Mouse (Mus musculus) kidney, adult 2 months (tissue): ENCODE measurements around the gene Mex3a. TPM values are rescaled to one million over a fixed set of nuclear protein-coding genes. Genes with fewer than 3 reads are reported as not detected.
"Not testable (repeated sequence)": the region's sequence is repeated elsewhere in the genome, so short reads cannot be mapped to it uniquely, and the experiment has no call there.

ENCODE experiments used
- DNase-seq: peaks from one replicate; pipeline ENCODE4 v3.0.0; 2021
- H3K27ac ChIP-seq: fragments of 200-500 bp; 2 replicates; pipeline ENCODE4 v1.5.1; 2012; ENCODE audit warnings: low read depth, low read length, control low read depth, inconsistent platforms; ENCODE audit not compliant: insufficient read depth
- H3K27me3 ChIP-seq: fragments of 200-500 bp; replicated peaks from 2 replicates; pipeline ENCODE4 v1.6.1; 2012; ENCODE audit warnings: mild to moderate bottlenecking, moderate library complexity, low read length, inconsistent platforms; ENCODE audit not compliant: control insufficient read depth, insufficient read depth
- H3K36me3 ChIP-seq: fragments of 200-500 bp; 2 replicates; pipeline ENCODE4 v1.6.1; 2012; ENCODE audit warnings: mild to moderate bottlenecking, moderate library complexity, low read length, inconsistent platforms; ENCODE audit not compliant: control insufficient read depth, insufficient read depth
- H3K4me1 ChIP-seq: fragments of 200-500 bp; 2 replicates; pipeline ENCODE4 v1.6.1; 2011; ENCODE audit warnings: low read length; ENCODE audit not compliant: control insufficient read depth, insufficient read depth
- H3K4me3 ChIP-seq: fragments of 200-500 bp; 2 replicates; pipeline ENCODE4 v1.5.1; 2011; ENCODE audit warnings: mild to moderate bottlenecking, low read depth, low read length, control low read depth; ENCODE audit not compliant: insufficient read depth
- CTCF ChIP-seq: fragments of 200-500 bp; conservative IDR thresholded peaks from 2 replicates; pipeline ENCODE4 v1.5.1; 2011; ENCODE audit warnings: low read depth, mild to moderate bottlenecking, control low read depth, low read length, moderate library complexity, mixed read lengths; ENCODE audit not compliant: insufficient read depth, insufficient read length
- POLR2A ChIP-seq: fragments of 200-500 bp; IDR thresholded peaks from one replicate; pipeline ENCODE4 v1.6.1; 2011; ENCODE audit warnings: low read depth, low read length, control low read depth
- WGBS: fragments of 180-500 bp; shearing (Covaris S2); methylation state at CpG from one replicate; pipeline ENCODE4 v1.1.7; 2018; 5-methylcytosine and 5-hydroxymethylcytosine counted together
- polyA plus RNA-seq: library from polyadenylated mRNA; depleted of rRNA; stranded (reverse); fragments of >200 nt; gene quantifications from 2 replicates; pipeline ENCODE4 v1.2.3, GENCODE M21; 2012

The Mex3a gene
- polyA plus RNA-seq, 1 experiment, result 0.63 TPM

- 95% methylated on average over 2 of the region's 2 CpGs for WGBS
- H3K27me3 ChIP-seq, result no peaks in the 10 kb centered on the region
These were observed 41.6 kb downstream of the Mex3a start for GRCm38 (mm10) chr3:88573810-88574209.

GRCm38 (mm10) chr3:88575540-88575939 is 43.3 kb downstream of the Mex3a start, which contains the start of gene Ssr2:
Gene Ssr2 (plus strand): TSS chr3:88575876.
- TF ChIP-seq POLR2A (no peak), CTCF (no peak)
- H3K4me3 ChIP-seq, result no peak within 1 kb of the TSS
- H3K4me1 ChIP-seq, result peaks cover 6% of the 10 kb centered on the region; the same call in 1 of the 2 replicates
- no peak within 1 kb of the TSS for H3K27ac ChIP-seq
- no peaks in the 10 kb centered on the region for H3K36me3 ChIP-seq
- DNase-seq, result no peak
- no peaks in the 10 kb centered on the region for H3K27me3 ChIP-seq
- 82% methylated on average over 3 of the region's 3 CpGs for WGBS

More at GRCm38 (mm10) chr3:88573810-88574209, 41.6 kb downstream of the Mex3a start:
- DNase-seq, result no peak
- no peak overlapping the region for H3K4me3 ChIP-seq
- no peak overlapping the region for H3K27ac ChIP-seq
- H3K36me3 ChIP-seq, result no peaks in the 10 kb centered on the region
- TF ChIP-seq CTCF, result no peak
- no peak for TF ChIP-seq POLR2A
- no peaks in the 10 kb centered on the region; the same call in 1 of the 2 replicates for H3K4me1 ChIP-seq

- H3K27ac ChIP-seq, H3K4me1 ChIP-seq, H3K36me3 ChIP-seq, DNase-seq, H3K4me3 ChIP-seq, H3K27me3 ChIP-seq: not testable (repeated sequence)
- 90% methylated on average over 5 of the region's 5 CpGs for WGBS
These were observed 45.7 kb downstream of the Mex3a start for GRCm38 (mm10) chr3:88577846-88578245.

- DNase-seq, result no peak
- H3K4me1 ChIP-seq, result peaks cover 6% of the 10 kb centered on the region; the same call in 1 of the 2 replicates
- WGBS, result 47% methylated on average over 8 of the region's 8 CpGs
- no peak overlapping the region for H3K27ac ChIP-seq
- TF ChIP-seq POLR2A (no peak), CTCF (no peak)
- H3K4me3 ChIP-seq, result no peak overlapping the region; the same call in 1 of the 2 replicates
- no peaks in the 10 kb centered on the region for H3K27me3 ChIP-seq
- no peaks in the 10 kb centered on the region for H3K36me3 ChIP-seq
These were observed 46.6 kb downstream of the Mex3a start for GRCm38 (mm10) chr3:88578498-88579424.

- TF ChIP-seq CTCF, result no peak
- no peak for TF ChIP-seq POLR2A
- H3K36me3 ChIP-seq, result no peaks in the 10 kb centered on the region
- WGBS, result under 1% methylated on average over 34 of the region's 34 CpGs
- peaks cover 6% of the 10 kb centered on the region; the same call in 1 of the 2 replicates for H3K4me1 ChIP-seq
- no peaks in the 10 kb centered on the region for H3K27me3 ChIP-seq
- peak; percentile 91 for DNase-seq
- peak overlapping the region; percentile 67 for H3K4me3 ChIP-seq
- peak overlapping the region; percentile 25 for H3K27ac ChIP-seq
These were observed 47.4 kb downstream of the Mex3a start for GRCm38 (mm10) chr3:88579454-88580117.

GRCm38 (mm10) chr3:88585769-88586168 is 53.6 kb downstream of the Mex3a start:
- no peak overlapping the region for H3K27ac ChIP-seq
- H3K27me3 ChIP-seq, result no peaks in the 10 kb centered on the region
- WGBS, result 94% methylated on average over 6 of the region's 6 CpGs
- H3K4me1 ChIP-seq, result no peaks in the 10 kb centered on the region
- peaks cover 5% of the 10 kb centered on the region for H3K36me3 ChIP-seq
- DNase-seq, result no peak
- TF ChIP-seq POLR2A (no peak), CTCF (no peak)
- no peak overlapping the region for H3K4me3 ChIP-seq

- DNase-seq, result no peak
- H3K36me3 ChIP-seq, result peaks cover 5% of the 10 kb centered on the region
- no peak overlapping the region for H3K27ac ChIP-seq
- WGBS, result 92% methylated on average over 5 of the region's 5 CpGs
- H3K4me1 ChIP-seq, result peaks cover 1% of the 10 kb centered on the region; the same call in 1 of the 2 replicates
- no peak overlapping the region for H3K4me3 ChIP-seq
- no peak for TF ChIP-seq CTCF
- TF ChIP-seq POLR2A, result no peak
- H3K27me3 ChIP-seq, result no peaks in the 10 kb centered on the region
These were observed 54.4 kb downstream of the Mex3a start for GRCm38 (mm10) chr3:88586640-88587039.
